Mouse (Mus musculus): ENCODE data around the gene Gm14226. TPM values are rescaled to one million over a fixed set of nuclear protein-coding genes. Genes with fewer than 3 reads are reported as not detected.
A peak's percentile ranks its signal among the peaks of the same experiment; 100 is the strongest.

Gm14226 gene
- polyA plus RNA-seq, 1 experiment from 2014 or later, result 0.36 TPM

DNA sequence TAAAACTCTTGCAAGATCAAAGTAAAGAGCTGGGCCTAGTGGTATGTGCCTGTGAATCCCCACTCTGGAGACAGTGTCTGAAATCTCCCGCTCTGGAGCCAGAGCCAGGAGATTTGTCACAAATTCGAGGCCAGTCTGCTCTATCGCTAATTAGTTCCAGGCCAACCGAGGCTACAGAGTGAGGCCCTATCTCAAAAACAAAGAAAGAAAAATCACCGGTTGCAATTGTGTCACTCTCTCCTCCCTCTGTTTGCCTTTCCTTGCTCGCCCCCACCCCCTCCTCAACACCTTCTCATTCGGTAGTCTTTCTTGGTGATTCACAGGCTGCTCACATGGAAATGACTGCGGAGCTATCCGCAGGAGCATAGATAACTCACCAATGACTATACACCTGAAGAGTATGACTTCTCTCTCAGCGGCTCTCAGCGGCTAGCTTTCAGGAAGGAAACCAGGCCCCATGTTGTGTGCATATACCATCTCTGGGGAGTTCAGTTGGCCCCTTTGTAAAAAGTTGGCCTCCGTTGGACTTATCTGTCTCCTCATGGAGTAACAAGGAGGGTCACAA is 56.8 kb downstream of the Gm14226 start:
- peak; percentile 30 for ATAC-seq (ENCODE audit: low read depth)
- Histone ChIP-seq H3K27ac (replicated peaks) (peak overlapping the region; percentile 88), H3K9me3 (no peaks in the 10 kb centered on the region), H3K4me2 (peak overlapping the region; percentile 61), H3K4me3 (peak overlapping the region; percentile 64), H3K27me3 (no peaks in the 10 kb centered on the region), H3K36me3 (no peaks in the 10 kb centered on the region), H3K4me1 (replicated peaks) (peaks cover 26% of the 10 kb centered on the region), H3K9ac (peak overlapping the region; percentile 82)
- 18% methylated on average over 12 of the region's 12 CpGs for WGBS

DNA sequence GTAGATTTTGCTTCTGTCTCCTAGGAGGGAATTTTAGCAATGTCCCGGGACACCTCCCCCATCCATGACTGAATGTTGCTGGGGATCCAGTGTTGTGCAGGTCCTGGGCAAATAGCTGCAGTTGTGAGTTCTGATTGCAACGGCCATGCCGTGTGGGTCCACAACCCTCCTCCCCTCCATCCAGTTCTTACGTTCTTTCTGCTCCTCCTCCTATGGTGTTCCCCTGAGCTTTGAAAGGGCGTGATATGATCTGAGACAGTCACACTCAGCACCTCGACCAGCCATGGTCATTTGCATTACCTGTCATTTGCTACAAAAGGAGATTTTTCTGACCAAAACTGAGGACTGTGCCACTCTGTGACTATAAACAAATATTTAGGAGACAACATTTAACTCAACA is 57.6 kb downstream of the Gm14226 start:
- Histone ChIP-seq H3K27ac (replicated peaks) (no peak overlapping the region), H3K36me3 (no peaks in the 10 kb centered on the region), H3K4me3 (no peak overlapping the region), H3K4me1 (replicated peaks) (peaks cover 26% of the 10 kb centered on the region), H3K27me3 (no peaks in the 10 kb centered on the region), H3K4me2 (peak overlapping the region; percentile 61; the same call in 1 of the 2 replicates), H3K9me3 (no peaks in the 10 kb centered on the region), H3K9ac (no peak overlapping the region)
- no peak for ATAC-seq (ENCODE audit: low read depth)
- 84% methylated on average over 6 of the region's 6 CpGs for WGBS

Other genes with a start within 250 kb of the Gm14226 start
- not detected in 2 replicates for gene Gm14214, start 248.2 kb upstream of the Gm14226 start, polyA plus RNA-seq (2015; fragmentation: Nextera tagmentation; extraction: Ambion mirVana)
- gene Raly, start 227.2 kb upstream of the Gm14226 start, polyA plus RNA-seq (2015; fragmentation: Nextera tagmentation; extraction: Ambion mirVana), result 27.0 and 28.3 TPM in 2 replicates
- gene a, start 226.9 kb upstream of the Gm14226 start, polyA plus RNA-seq (2015; fragmentation: Nextera tagmentation; extraction: Ambion mirVana), result 1.6 TPM in 1 of 2 replicates, not detected in the other
- 72.3 and 77.2 TPM in 2 replicates for gene Eif2s2, start 125.3 kb upstream of the Gm14226 start, polyA plus RNA-seq (2015; fragmentation: Nextera tagmentation; extraction: Ambion mirVana)
- gene Ahcy, start 56.2 kb downstream of the Gm14226 start, polyA plus RNA-seq (2015; fragmentation: Nextera tagmentation; extraction: Ambion mirVana), result 31.6 and 35.5 TPM in 2 replicates
- gene Itch, start 115.2 kb downstream of the Gm14226 start, polyA plus RNA-seq (2015; fragmentation: Nextera tagmentation; extraction: Ambion mirVana), result 47.7 and 48.7 TPM in 2 replicates
- gene Dynlrb1, start 218.3 kb downstream of the Gm14226 start, polyA plus RNA-seq (2015; fragmentation: Nextera tagmentation; extraction: Ambion mirVana), result 694 and 754 TPM in 2 replicates